Mouse (Mus musculus) liver, postnatal 0 days (tissue): ENCODE measurements around the gene Aass. TPM values are rescaled to one million over a fixed set of nuclear protein-coding genes. Genes with fewer than 3 reads are reported as not detected.

Experiments used
- ATAC-seq: fragments of 200-750 bp; cut with Nextera tagmentation; 2 replicates; pipeline ENCODE4 v1.8.0; 2017; ENCODE audit warnings: mild to moderate bottlenecking, moderate library complexity
- DNase-seq: peaks from one replicate; pipeline ENCODE4 v3.0.0-alpha.2; 2016
- H3K27ac ChIP-seq: fragments of 300-500 bp; sonication (generic); 2 replicates; pipeline ENCODE4 v1.5.1; 2014; ENCODE audit warnings: antibody characterized with exemption, moderate library complexity, mild to moderate bottlenecking, low read depth
- H3K27me3 ChIP-seq: fragments of 300-500 bp; sonication (generic); 2 replicates; pipeline ENCODE4 v1.6.1; 2014; ENCODE audit warnings: low read length, control low read depth, mixed read lengths; ENCODE audit not compliant: insufficient read depth
- H3K36me3 ChIP-seq: fragments of 300-500 bp; sonication (generic); replicated peaks from 2 replicates; pipeline ENCODE4 v1.6.1; 2014; ENCODE audit warnings: mild to moderate bottlenecking, control low read depth, low read length, moderate library complexity, mixed read lengths; ENCODE audit not compliant: insufficient read depth
- H3K4me1 ChIP-seq: fragments of 300-500 bp; sonication (generic); 2 replicates; pipeline ENCODE4 v1.6.1; 2014; ENCODE audit warnings: antibody characterized with exemption, mild to moderate bottlenecking, control low read depth; ENCODE audit not compliant: insufficient read depth
- H3K4me2 ChIP-seq: fragments of 300-500 bp; sonication (generic); 2 replicates; pipeline ENCODE4 v1.6.1; 2014; ENCODE audit warnings: low read depth, mild to moderate bottlenecking, low read length, moderate library complexity, mixed read lengths
- H3K4me3 ChIP-seq: fragments of 300-500 bp; sonication (generic); 2 replicates; pipeline ENCODE4 v1.5.1; 2014; ENCODE audit warnings: low read depth, low read length
- H3K9ac ChIP-seq: fragments of 300-500 bp; sonication (generic); replicated peaks from 2 replicates; pipeline ENCODE4 v1.6.1; 2014; ENCODE audit warnings: mild to moderate bottlenecking, moderate library complexity
- H3K9me3 ChIP-seq: fragments of 300-500 bp; sonication (generic); 2 replicates; pipeline ENCODE4 v1.6.1; 2016; ENCODE audit warnings: mild to moderate bottlenecking, control low read depth, low read length, mixed read lengths
- CTCF ChIP-seq: sonication (generic); IDR thresholded peaks from 2 replicates; pipeline ENCODE4 v1.5.1; 2016; ENCODE audit warnings: antibody characterized with exemption, low read depth
- EP300 ChIP-seq: IDR thresholded peaks from 2 replicates; pipeline ENCODE4 v1.6.1; 2016; ENCODE audit warnings: antibody characterized with exemption, low read depth, mild to moderate bottlenecking
- WGBS: fragments of 180-500 bp; shearing (Covaris S2); extraction: QIAGEN DNeasy Blood & Tissue Kit; methylation state at CpG from one replicate; pipeline ENCODE4 v1.1.7; 2014; ENCODE audit not compliant: insufficient replicate concordance; 5-methylcytosine and 5-hydroxymethylcytosine counted together
- polyA plus RNA-seq: library from polyadenylated mRNA; unstranded; fragments of >200 nt; fragmentation: Nextera tagmentation; extraction: Ambion mirVana; gene quantifications from 2 replicates; pipeline ENCODE4 v1.2.1, GENCODE M21; 2015

The Aass gene
- polyA plus RNA-seq, 1 experiment from 2014 or later: 43.7 TPM

- TF ChIP-seq CTCF (no peak), EP300 (no peak)
- Histone ChIP-seq H3K9ac (no peak overlapping the region), H3K36me3 (peaks cover 2% of the 10 kb centered on the region; the same call in 1 of the 2 replicates), H3K4me1 (no peaks in the 10 kb centered on the region), H3K4me3 (no peak overlapping the region), H3K27ac (no peak overlapping the region), H3K4me2 (no peak overlapping the region), H3K27me3 (no peaks in the 10 kb centered on the region), H3K9me3 (no peaks in the 10 kb centered on the region)
- ATAC-seq: no peak
- DNase-seq: no peak
- 56% methylated on average over 3 of the region's 3 CpGs for WGBS
Observed at GRCm38 (mm10) chr6:23079991-23080680, 52.6 kb downstream of the Aass start.

DNA sequence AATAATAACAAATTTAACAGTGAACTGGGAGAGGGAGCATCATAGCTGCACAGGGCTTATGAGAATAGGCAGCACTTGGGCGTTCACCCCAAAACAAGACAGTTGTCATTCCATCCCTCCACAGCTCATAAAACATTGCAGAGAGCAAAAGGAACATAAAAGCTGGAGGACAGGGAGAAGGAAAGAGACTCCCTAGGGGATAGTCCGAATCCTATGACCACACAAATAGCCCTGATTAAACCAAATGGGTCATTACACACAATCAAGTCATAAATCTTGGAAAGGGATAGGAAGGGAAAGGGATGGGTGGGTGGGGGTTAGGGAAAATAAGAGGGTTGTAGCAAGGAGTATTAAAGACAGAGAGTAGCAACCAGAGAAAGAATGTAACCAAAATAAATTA, 54.5 kb downstream of the Aass start:
- TF ChIP-seq CTCF (no peak), EP300 (no peak)
- Histone ChIP-seq H3K36me3 (peaks cover 2% of the 10 kb centered on the region; the same call in 1 of the 2 replicates), H3K4me1 (no peaks in the 10 kb centered on the region), H3K27ac (no peak overlapping the region), H3K9me3 (no peaks in the 10 kb centered on the region), H3K4me3 (no peak overlapping the region), H3K4me2 (no peak overlapping the region), H3K9ac (no peak overlapping the region), H3K27me3 (no peaks in the 10 kb centered on the region)
- ATAC-seq (no peak), DNase-seq (no peak)
- 60% methylated on average over 2 of the region's 2 CpGs for WGBS

DNA sequence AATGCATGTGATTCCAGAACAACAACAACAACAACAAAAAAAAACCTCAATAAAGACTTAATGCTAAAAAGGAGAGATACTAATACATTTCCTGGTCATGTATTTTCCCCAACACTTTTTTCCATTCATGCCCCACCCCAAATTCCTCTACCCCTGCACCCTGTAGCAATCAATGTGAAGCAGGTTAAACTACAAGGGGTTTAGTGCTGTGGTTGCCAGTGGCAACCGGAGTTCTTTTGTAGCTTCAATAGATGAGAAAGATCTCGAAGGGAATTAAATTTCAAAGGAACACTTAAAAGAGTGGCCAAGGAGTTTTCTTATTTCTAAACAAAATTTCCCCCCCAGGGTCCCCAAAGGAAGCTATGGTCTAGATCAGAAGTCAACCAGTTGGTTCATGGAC, 56.7 kb downstream of the Aass start:
- H3K4me2 ChIP-seq: no peak overlapping the region
- peaks cover 2% of the 10 kb centered on the region; the same call in 1 of the 2 replicates for H3K36me3 ChIP-seq
- no peak overlapping the region for H3K27ac ChIP-seq
- H3K9me3 ChIP-seq: no peaks in the 10 kb centered on the region
- H3K4me3 ChIP-seq: no peak overlapping the region
- no peaks in the 10 kb centered on the region for H3K4me1 ChIP-seq
- no peak for DNase-seq
- no peaks in the 10 kb centered on the region for H3K27me3 ChIP-seq
- TF ChIP-seq CTCF (no peak), EP300 (no peak)
- H3K9ac ChIP-seq: no peak overlapping the region
- ATAC-seq: no peak
- WGBS: 76% methylated on average over 2 of the region's 2 CpGs

DNA sequence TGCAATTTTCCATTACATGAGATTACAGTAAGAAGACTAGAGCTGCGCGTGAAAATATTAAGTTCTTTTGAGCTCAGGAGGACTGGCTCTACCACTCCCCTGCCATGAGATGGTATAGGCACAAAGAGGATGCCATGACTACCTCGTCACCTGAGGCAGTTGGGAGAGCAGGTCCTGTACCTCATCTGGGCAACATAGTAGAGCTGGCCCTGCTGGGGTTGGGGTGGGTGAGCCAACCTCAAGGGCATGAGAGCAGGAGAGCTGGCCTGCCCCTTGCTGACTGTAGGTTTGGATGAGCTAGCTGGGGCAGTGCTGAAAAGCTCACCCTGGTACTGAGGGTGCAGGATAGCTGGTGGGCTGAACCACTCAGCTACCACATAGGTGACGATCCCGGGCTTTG, 77.1 kb downstream of the Aass start:
- H3K9me3 ChIP-seq: no peaks in the 10 kb centered on the region; the same call in 1 of the 2 replicates
- TF ChIP-seq CTCF: no peak
- no peak for TF ChIP-seq EP300
- no peaks in the 10 kb centered on the region for H3K27me3 ChIP-seq
- no peak overlapping the region for H3K4me3 ChIP-seq
- H3K4me2 ChIP-seq: no peak overlapping the region
- ATAC-seq (no peak), DNase-seq (no peak)
- H3K36me3 ChIP-seq: no peaks in the 10 kb centered on the region
- no peak overlapping the region for H3K9ac ChIP-seq
- H3K4me1 ChIP-seq: no peaks in the 10 kb centered on the region
- 77% methylated on average over 5 of the region's 5 CpGs for WGBS
- no peak overlapping the region for H3K27ac ChIP-seq

DNA sequence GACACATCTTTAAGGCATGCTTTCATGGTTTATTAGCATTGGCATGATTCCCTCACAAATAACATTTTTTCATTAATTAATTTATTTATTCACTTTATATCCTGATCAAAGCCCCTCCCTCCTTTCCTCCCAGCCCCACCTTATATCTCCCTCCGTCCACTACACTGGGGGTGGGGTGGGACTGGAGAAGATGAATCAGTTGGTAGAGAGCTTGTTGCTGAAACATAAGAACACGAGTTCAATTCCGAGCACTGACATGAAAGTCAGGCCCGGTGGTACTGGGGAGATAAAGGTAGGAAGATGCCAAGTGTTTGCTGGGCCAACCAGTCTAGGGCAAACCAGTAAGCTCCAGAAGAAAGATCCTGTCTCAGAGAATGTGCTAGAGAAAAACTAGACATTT, 84.0 kb downstream of the Aass start:
- 72% methylated on average over 4 of the region's 4 CpGs for WGBS
- no peak for DNase-seq
- ATAC-seq: no peak
- Histone ChIP-seq H3K4me1 (no peaks in the 10 kb centered on the region), H3K9me3 (no peaks in the 10 kb centered on the region; the same call in 1 of the 2 replicates), H3K36me3 (no peaks in the 10 kb centered on the region), H3K4me2 (no peak overlapping the region), H3K4me3 (no peak overlapping the region), H3K27me3 (no peaks in the 10 kb centered on the region), H3K27ac (no peak overlapping the region), H3K9ac (no peak overlapping the region)
- TF ChIP-seq CTCF (no peak), EP300 (no peak)

GRCm38 (mm10) chr6:23028251-23028650, 104.5 kb downstream of the Aass start:
- ATAC-seq (no peak), DNase-seq (no peak)
- no peaks in the 10 kb centered on the region for H3K9me3 ChIP-seq
- H3K27me3 ChIP-seq: no peaks in the 10 kb centered on the region
- TF ChIP-seq CTCF (no peak), EP300 (no peak)
- no peaks in the 10 kb centered on the region for H3K4me1 ChIP-seq
- no peak overlapping the region for H3K4me3 ChIP-seq
- no peak overlapping the region for H3K9ac ChIP-seq
- no peaks in the 10 kb centered on the region for H3K36me3 ChIP-seq
- H3K4me2 ChIP-seq: no peak overlapping the region
- H3K27ac ChIP-seq: no peak overlapping the region
- WGBS: 60% methylated on average over 1 of the region's 1 CpGs

Other genes starting within 250 kb of the Aass start
- gene Fezf1, start 115.4 kb upstream of the Aass start, polyA plus RNA-seq: not detected in 2 replicates